Mouse (Mus musculus) skeletal muscle tissue, postnatal 0 days (tissue): ENCODE results near the gene Flt3l. TPM values are rescaled to one million over a fixed set of nuclear protein-coding genes. Genes with fewer than 3 reads are reported as not detected.

ENCODE experiments used
- microRNA counts: library from miRNA; unstranded; fragments of <30 nt; microRNA quantifications from one replicate; lab custom pipeline; 2015
- microRNA-seq, 2 experiments: library from miRNA; unstranded; fragments of <30 nt; microRNA quantifications; one replicate each; pipeline ENCODE4; 2016
- polyA plus RNA-seq: library from polyadenylated mRNA; unstranded; fragments of >200 nt; fragmentation: Nextera tagmentation; extraction: Ambion mirVana; gene quantifications from 2 replicates; pipeline ENCODE4 v1.2.1, GENCODE M21; 2015

Gene Flt3l
- polyA plus RNA-seq, result 1.0 and 2.3 TPM in 2 replicates

GRCm38 (mm10) chr7:45135993-45136567 lies at the start of gene Flt3l, which contains the start of gene Gm45713:
Gene Flt3l, minus strand, starts transcription at chr7:45136432.
Gene Gm45713, minus strand, starts transcription at chr7:45136231.

GRCm38 (mm10) chr7:45180896-45181477 lies 44.8 kb upstream of the Flt3l start, which contains the start of gene Pth2:
Gene Pth2, plus strand, starts transcription at chr7:45180995.

GRCm38 (mm10) chr7:45179469-45179868 lies 43.2 kb upstream of the Flt3l start, which contains the start of gene Gfy:
Gene Gfy, minus strand, starts transcription at chr7:45179569.

GRCm38 (mm10) chr7:45163735-45164490 lies 27.7 kb upstream of the Flt3l start, which contains the start of gene Slc17a7:
Gene Slc17a7, plus strand, starts transcription at chr7:45163949.

GRCm38 (mm10) chr7:45154096-45154992 lies 18.1 kb upstream of the Flt3l start, which contains the start of the genes Pih1d1 and Aldh16a1:
Gene Pih1d1, plus strand, starts transcription at chr7:45154303.
Gene Aldh16a1, minus strand, starts transcription at chr7:45154584.

GRCm38 (mm10) chr7:45128624-45129246 lies 7.5 kb downstream of the Flt3l start, which contains the start of gene Rpl13a:
Gene Rpl13a, minus strand, starts transcription at chr7:45128761.

GRCm38 (mm10) chr7:45124224-45125143 lies 11.7 kb downstream of the Flt3l start, which contains the start of gene Rps11:
Gene Rps11, minus strand, starts transcription at chr7:45124439.

GRCm38 (mm10) chr7:45103652-45104180 lies 32.5 kb downstream of the Flt3l start, which contains the start of gene Fcgrt:
Gene Fcgrt, minus strand, starts transcription at chr7:45103851.

GRCm38 (mm10) chr7:45092048-45092447 lies 44.2 kb downstream of the Flt3l start, which contains the start of gene Rcn3:
Gene Rcn3, minus strand, starts transcription at chr7:45092221.

MicroRNAs encoded within 50 kb of the gene (microRNA counts, 519-probe panel; counts per million panel counts)
- microRNA mmu-miR-150 (lab: Ali Mortazavi, UCI), result 2,628 counts per million, percentile 69 among the panel's probes with 10 or more counts

Small RNA genes within 50 kb of the gene (microRNA-seq; reads per million reads assigned to microRNA genes)
- 28.6 to 49.7 reads per million in 2 experiments for gene Mir150
- 2.6 to 11.9 reads per million in 2 experiments for gene Mir5121
- gene Mir7055, result 0 reads per million in 2 experiments

Other genes starting within 250 kb of the Flt3l start
- 58.9 and 61.2 TPM in 2 replicates for gene Med25, start 243.7 kb downstream of the Flt3l start, polyA plus RNA-seq
- gene Fuz, start 240.4 kb downstream of the Flt3l start, polyA plus RNA-seq, result 17.2 and 18.5 TPM in 2 replicates
- gene Ap2a1, start 206.9 kb downstream of the Flt3l start, polyA plus RNA-seq, result 39.7 and 41.5 TPM in 2 replicates
- 0.10 and 0.15 TPM in 2 replicates for gene Tsks, start 193.2 kb downstream of the Flt3l start, polyA plus RNA-seq
- gene Cpt1c, start 161.6 kb downstream of the Flt3l start, polyA plus RNA-seq, result 7.1 and 8.2 TPM in 2 replicates
- 287 and 322 TPM in 2 replicates for gene Prmt1, start 149.9 kb downstream of the Flt3l start, polyA plus RNA-seq
- 46.8 and 50.0 TPM in 2 replicates for gene Irf3, start 138.8 kb downstream of the Flt3l start, polyA plus RNA-seq
- gene Bcl2l12, start 137.7 kb downstream of the Flt3l start, polyA plus RNA-seq, result 24.3 and 26.6 TPM in 2 replicates
- gene Scaf1, start 120.1 kb downstream of the Flt3l start, polyA plus RNA-seq, result 19.9 and 21.5 TPM in 2 replicates
- 165 and 172 TPM in 2 replicates for gene Rras, start 118.5 kb downstream of the Flt3l start, polyA plus RNA-seq
- 5.4 and 6.6 TPM in 2 replicates for gene Prr12, start 83.6 kb downstream of the Flt3l start, polyA plus RNA-seq
- 44.0 and 45.1 TPM in 2 replicates for gene Nosip, start 74.0 kb downstream of the Flt3l start, polyA plus RNA-seq
- 20.2 and 23.5 TPM in 2 replicates for gene Prrg2, start 73.8 kb downstream of the Flt3l start, polyA plus RNA-seq
- gene Rcn3, start 44.2 kb downstream of the Flt3l start, polyA plus RNA-seq, result 177 and 263 TPM in 2 replicates
- 95.2 and 152 TPM in 2 replicates for gene Fcgrt, start 32.6 kb downstream of the Flt3l start, polyA plus RNA-seq
- 745 and 781 TPM in 2 replicates for gene Rps11, start 12.0 kb downstream of the Flt3l start, polyA plus RNA-seq
- 925 and 1,005 TPM in 2 replicates for gene Rpl13a, start 7.7 kb downstream of the Flt3l start, polyA plus RNA-seq
- gene Gm45713, start 201 bp downstream of the Flt3l start, polyA plus RNA-seq, result 0.52 and 0.86 TPM in 2 replicates
- 50.8 and 52.5 TPM in 2 replicates for gene Pih1d1, start 17.9 kb upstream of the Flt3l start, polyA plus RNA-seq
- 18.4 and 21.6 TPM in 2 replicates for gene Aldh16a1, start 18.2 kb upstream of the Flt3l start, polyA plus RNA-seq
- gene Slc17a7, start 27.5 kb upstream of the Flt3l start, polyA plus RNA-seq, result 0.22 and 0.46 TPM in 2 replicates
- 0.15 TPM in 1 of 2 replicates, not detected in the other for gene Gfy, start 43.1 kb upstream of the Flt3l start, polyA plus RNA-seq
- gene Pth2, start 44.6 kb upstream of the Flt3l start, polyA plus RNA-seq, result not detected in 2 replicates
- 1.0 and 2.0 TPM in 2 replicates for gene Ccdc155, start 68.5 kb upstream of the Flt3l start, polyA plus RNA-seq
- 0.23 and 6.5 TPM in 2 replicates for gene Dkkl1, start 75.7 kb upstream of the Flt3l start, polyA plus RNA-seq
- 28.9 and 29.6 TPM in 2 replicates for gene Tead2, start 79.3 kb upstream of the Flt3l start, polyA plus RNA-seq
- 3.6 and 5.9 TPM in 2 replicates for gene Cd37, start 102.7 kb upstream of the Flt3l start, polyA plus RNA-seq
- not detected in 2 replicates for gene Slc6a16, start 104.7 kb upstream of the Flt3l start, polyA plus RNA-seq
- gene Slc6a21, start 141.1 kb upstream of the Flt3l start, polyA plus RNA-seq, result not detected in 2 replicates
- 15.3 and 15.4 TPM in 2 replicates for gene Trpm4, start 197.3 kb upstream of the Flt3l start, polyA plus RNA-seq
- gene Hrc, start 198.9 kb upstream of the Flt3l start, polyA plus RNA-seq, result 94.0 and 120 TPM in 2 replicates
- 3.2 and 4.0 TPM in 2 replicates for gene Ppfia3, start 230.6 kb upstream of the Flt3l start, polyA plus RNA-seq
- gene Lin7b, start 234.2 kb upstream of the Flt3l start, polyA plus RNA-seq, result 1.5 and 2.0 TPM in 2 replicates